ENCODE assay signal across 9 mouse cellular contexts in the genomic region with DNA sequence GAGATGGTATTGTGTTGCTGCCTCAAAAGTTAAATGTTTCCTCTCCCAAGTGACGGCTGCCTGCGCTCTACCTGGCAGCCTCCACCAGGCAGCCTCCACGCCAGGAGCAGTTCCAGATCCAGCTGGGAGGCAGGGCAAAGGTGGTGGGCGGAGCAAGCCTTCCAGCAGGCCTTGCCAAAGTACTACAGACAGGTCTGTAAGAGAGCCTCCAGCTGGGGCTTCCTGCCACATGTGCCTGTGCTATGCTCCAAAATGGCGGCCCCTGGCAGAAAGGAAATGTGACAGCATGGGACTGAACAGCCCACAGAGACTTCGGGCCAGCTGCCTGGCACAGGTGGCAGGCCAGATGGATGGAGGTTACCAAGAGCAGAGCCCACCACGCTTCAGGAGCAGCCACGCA. TPM values are rescaled to one million over a fixed set of nuclear protein-coding genes. Genes with fewer than 3 reads are reported as not detected.
DNase-seq lines count a peak whose midpoint lies in the region; TF ChIP-seq lines count a peak whose summit lies in the region.
"Had no signal": no experiment of that assay in that cellular context is flagged by ENCODE, and none has a peak within 500 bp of the region (broad histone marks: within the 10 kb centered on the region; RNA-seq: fewer than 3 reads in every experiment).

No protein-coding gene starts in this region.

- no peak for TF ChIP-seq CTCF in E14TG2a.4 (conservative IDR thresholded peaks at IDR 0.05; ENCODE audit: low read length)

- H3K27me3 ChIP-seq in E14TG2a.4 (ENCODE audit: insufficient read depth, low read length): no peaks in the 10 kb centered on the region

- intact Hi-C loops in gastrocnemius, postnatal 14 days (cut with DNase I; ENCODE audit: low total_unique reads): no loop called here

- peaks cover 73% of the 10 kb centered on the region for H3K36me3 ChIP-seq in E14TG2a.4 (ENCODE audit: insufficient read depth, low read length)

- no peaks in the 10 kb centered on the region for H3K9me3 ChIP-seq in E14TG2a.4 (ENCODE audit: low read length)
- H3K9me3 ChIP-seq: G1E had no signal

- H3K4me3 ChIP-seq in E14TG2a.4 (replicated peaks; ENCODE audit: low read length): peak overlapping the region; percentile 67

- peaks cover 50% of the 10 kb centered on the region for H3K4me1 ChIP-seq in E14TG2a.4 (replicated peaks; ENCODE audit: low read depth, low read length)

- DNase-seq in gastrocnemius, postnatal 14 days: peak; percentile 33
- no peak for DNase-seq in gastrocnemius, adult 8-10 months (ENCODE audit: low spot score in 2 of 2)
- DNase-seq in cerebellum, adult 18-20 months: peak; percentile 45 to 46
- DNase-seq in kidney, postnatal 25 days: peak; percentile 77 to 88
- DNase-seq in thymus, postnatal 4 days: peak; percentile 81
- no peak for DNase-seq in right cerebral cortex, adult 2 months (ENCODE audit: low spot score in 2 of 2)
- DNase-seq in spleen, postnatal 36 days (ENCODE audit: low spot score in 2 of 2): no peak

RNA-seq across cellular contexts. Expression of a gene that starts 39.0 kb away (rescaled TPM):
- 10 to 100 TPM in 1 of 2 experiments, 1 to 10 TPM in 1; 9.5 to 10.2 TPM for total RNA-seq in gastrocnemius, postnatal 14 days (2021)
- total RNA-seq in gastrocnemius, adult 8-10 months (2022): 1 to 10 TPM; 6.8 to 9.5 (median 7.5) TPM

RNA-seq across cellular contexts. Expression of a gene that starts 39.1 kb away (rescaled TPM):
- 1 to 10 TPM; 8.3 to 8.8 TPM for total RNA-seq in gastrocnemius, postnatal 14 days (2021)
- 1 to 10 TPM; 3.5 to 8.5 (median 6.1) TPM for total RNA-seq in gastrocnemius, adult 8-10 months (2022)

RNA-seq across cellular contexts. Expression of a gene that starts 49.3 kb away (rescaled TPM):
- 1 to 10 TPM; 6.9 to 7.2 TPM for total RNA-seq in gastrocnemius, postnatal 14 days (2021)
- total RNA-seq in gastrocnemius, adult 8-10 months (2022): 1 to 10 TPM; 6.2 to 7.6 (median 7.0) TPM

Comparison
In these comparisons a context has a peak if more than half of its experiments do, and no peak if none do; other contexts are left out.
1. DNase-seq: peak in gastrocnemius, postnatal 14 days (single experiment), cerebellum, adult 18-20 months (2 of 2), kidney, postnatal 25 days (2 of 2) and thymus, postnatal 4 days (single experiment); none in gastrocnemius, adult 8-10 months (0 of 2), right cerebral cortex, adult 2 months (0 of 2) and spleen, postnatal 36 days (0 of 2).